Mouse (Mus musculus) forebrain, embryonic 15.5 days (tissue): ENCODE data around the gene Gm6902. TPM values are rescaled to one million over a fixed set of nuclear protein-coding genes. Genes with fewer than 3 reads are reported as not detected.
"Not testable (repeated sequence)": the region's sequence is repeated elsewhere in the genome, so short reads cannot be mapped to it uniquely, and the experiment has no call there.

Source experiments
- ATAC-seq: fragments of 200-750 bp; cut with Nextera tagmentation; replicated peaks from 2 replicates; pipeline ENCODE4 v1.8.0; 2017; ENCODE audit warnings: mild to moderate bottlenecking, moderate TSS enrichment, moderate library complexity
- H3K27ac ChIP-seq: fragments of 300-500 bp; sonication (generic); replicated peaks from 2 replicates; pipeline ENCODE4 v1.5.1; 2015; ENCODE audit warnings: mild to moderate bottlenecking, inconsistent platforms
- H3K27me3 ChIP-seq: fragments of 300-500 bp; sonication (generic); 2 replicates; pipeline ENCODE4 v1.6.1; 2015; ENCODE audit warnings: inconsistent platforms
- H3K36me3 ChIP-seq: fragments of 300-500 bp; sonication (generic); 2 replicates; pipeline ENCODE4 v1.6.1; 2015; ENCODE audit warnings: mild to moderate bottlenecking, inconsistent platforms
- H3K4me1 ChIP-seq: fragments of 300-500 bp; sonication (generic); 2 replicates; pipeline ENCODE4 v1.6.1; 2015; ENCODE audit warnings: inconsistent platforms
- H3K4me2 ChIP-seq: fragments of 300-500 bp; sonication (generic); replicated peaks from 2 replicates; pipeline ENCODE4 v1.6.1; 2015; ENCODE audit warnings: mild to moderate bottlenecking, inconsistent platforms
- H3K4me3 ChIP-seq: fragments of 300-500 bp; sonication (generic); 2 replicates; pipeline ENCODE4 v1.5.1; 2015; ENCODE audit warnings: mild to moderate bottlenecking, inconsistent platforms
- H3K9ac ChIP-seq: fragments of 300-500 bp; sonication (generic); replicated peaks from 2 replicates; pipeline ENCODE4 v1.6.1; 2015; ENCODE audit warnings: mild to moderate bottlenecking, inconsistent platforms
- H3K9me3 ChIP-seq: fragments of 300-500 bp; sonication (generic); 2 replicates; pipeline ENCODE4 v1.6.1; 2016; ENCODE audit warnings: inconsistent platforms
- WGBS: fragments of 180-500 bp; shearing (Covaris S2); methylation state at CpG from one replicate; pipeline ENCODE4 v1.1.7; 2015; ENCODE audit warnings: mixed read lengths; 5-methylcytosine and 5-hydroxymethylcytosine counted together
- polyA plus RNA-seq: library from polyadenylated mRNA; unstranded; fragments of >200 nt; fragmentation: Nextera tagmentation; extraction: Ambion mirVana; gene quantifications from 2 replicates; pipeline ENCODE4 v1.2.1, GENCODE M21; 2015

Gene Gm6902
- not detected in 2 replicates for polyA plus RNA-seq

DNA sequence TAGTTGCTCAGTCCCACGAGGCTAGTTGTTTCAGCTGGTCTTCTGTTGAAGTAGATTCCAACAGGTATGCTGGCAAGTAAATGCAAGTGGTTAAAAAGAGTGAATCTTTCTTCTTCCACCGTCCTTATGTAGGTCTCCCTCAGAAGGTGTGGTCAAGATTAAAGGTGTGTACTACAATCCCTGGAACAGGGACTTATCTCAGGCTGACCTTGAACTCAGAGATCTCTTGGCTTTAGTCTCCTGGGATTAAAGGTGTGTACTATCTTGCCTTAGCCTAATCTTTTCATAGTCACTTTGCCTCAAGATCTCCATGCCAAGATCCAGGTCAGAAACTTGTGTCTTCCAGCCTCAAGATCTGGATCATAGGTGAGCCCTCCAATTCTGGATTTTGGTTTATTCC lies at the start of gene Gm6902:
TSS of gene Gm6902 (minus strand) at position 101 of the 400 bp plus-strand sequence.
- no CpG with 5 or more reads among the region's 2 CpGs for WGBS
- not testable (repeated sequence) for H3K4me3 ChIP-seq, H3K36me3 ChIP-seq, ATAC-seq, H3K4me2 ChIP-seq, H3K27me3 ChIP-seq, H3K9me3 ChIP-seq, H3K9ac ChIP-seq, H3K27ac ChIP-seq, H3K4me1 ChIP-seq

DNA sequence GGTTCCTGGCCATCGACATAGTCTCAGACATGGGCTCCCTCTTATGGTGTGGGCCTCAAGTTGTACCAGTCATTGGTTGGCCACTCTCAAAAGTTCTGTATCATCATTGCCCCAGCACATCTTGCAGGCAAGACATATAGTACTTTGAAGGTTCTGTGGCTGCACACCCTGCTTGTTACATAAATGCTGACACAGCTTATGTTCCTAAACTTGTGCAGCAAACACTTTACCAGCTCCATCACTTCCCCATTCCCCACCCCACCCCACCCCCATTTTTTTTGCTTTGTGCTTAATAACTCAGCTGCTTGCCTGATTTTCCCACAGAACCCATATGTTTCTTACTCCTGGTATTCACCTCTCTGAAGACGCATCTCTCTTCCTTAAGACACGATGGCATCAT lies 22.2 kb upstream of the Gm6902 start, which contains the start of gene Nlrp4e:
TSS of gene Nlrp4e (plus strand) at position 301 of the 400 bp plus-strand sequence.
- peaks cover 10% of the 10 kb centered on the region; the same call in 1 of the 2 replicates for H3K9me3 ChIP-seq
- not testable (repeated sequence) for H3K9ac ChIP-seq, H3K27ac ChIP-seq, H3K36me3 ChIP-seq, ATAC-seq, H3K4me2 ChIP-seq, H3K4me3 ChIP-seq, H3K27me3 ChIP-seq, H3K4me1 ChIP-seq
- WGBS: 90% methylated on average over 3 of the region's 3 CpGs

DNA sequence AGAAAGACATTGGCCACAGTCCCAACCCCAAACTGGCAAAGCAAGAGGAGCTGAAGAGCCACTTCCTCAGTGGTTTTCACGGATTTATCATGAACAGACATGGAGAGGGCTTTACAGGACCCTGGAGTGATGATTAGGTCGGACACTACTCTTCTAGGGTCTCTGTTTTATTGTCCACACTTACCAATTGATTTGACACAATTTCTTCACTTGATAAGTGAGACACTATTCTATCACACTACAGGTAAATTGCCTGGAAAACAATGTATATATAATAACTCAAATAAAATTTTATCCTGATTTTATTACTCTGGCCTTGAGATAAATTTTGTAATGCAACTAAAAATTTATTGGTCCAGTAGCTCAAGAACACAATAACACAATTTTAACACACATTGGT lies 27.1 kb downstream of the Gm6902 start, which contains the start of gene Vmn1r166:
TSS of gene Vmn1r166 (minus strand) at position 101 of the 400 bp plus-strand sequence.
- not testable (repeated sequence) for H3K4me3 ChIP-seq, ATAC-seq, H3K9me3 ChIP-seq, H3K27ac ChIP-seq, H3K4me2 ChIP-seq, H3K9ac ChIP-seq, H3K27me3 ChIP-seq, H3K36me3 ChIP-seq, H3K4me1 ChIP-seq
- WGBS: no CpG with 5 or more reads among the region's 2 CpGs

Other genes with a start within 250 kb of the Gm6902 start
- gene Vmn1r163, start 223.4 kb downstream of the Gm6902 start, polyA plus RNA-seq: not detected in 2 replicates
- not detected in 2 replicates for gene Gm8720, start 211.4 kb downstream of the Gm6902 start, polyA plus RNA-seq
- gene Gm10662, start 134.4 kb downstream of the Gm6902 start, polyA plus RNA-seq: not detected in 2 replicates
- gene Vmn1r165, start 61.6 kb downstream of the Gm6902 start, polyA plus RNA-seq: not detected in 2 replicates
- not detected in 2 replicates for gene Vmn1r166, start 27.2 kb downstream of the Gm6902 start, polyA plus RNA-seq
- not detected in 2 replicates for gene Nlrp4e, start 22.3 kb upstream of the Gm6902 start, polyA plus RNA-seq
- gene Nlrp5, start 107.0 kb upstream of the Gm6902 start, polyA plus RNA-seq: not detected in 2 replicates
- gene Vmn1r167, start 228.3 kb upstream of the Gm6902 start, polyA plus RNA-seq: not detected in 2 replicates